ENCODE assay signal across 9 mouse cellular contexts in the genomic region with DNA sequence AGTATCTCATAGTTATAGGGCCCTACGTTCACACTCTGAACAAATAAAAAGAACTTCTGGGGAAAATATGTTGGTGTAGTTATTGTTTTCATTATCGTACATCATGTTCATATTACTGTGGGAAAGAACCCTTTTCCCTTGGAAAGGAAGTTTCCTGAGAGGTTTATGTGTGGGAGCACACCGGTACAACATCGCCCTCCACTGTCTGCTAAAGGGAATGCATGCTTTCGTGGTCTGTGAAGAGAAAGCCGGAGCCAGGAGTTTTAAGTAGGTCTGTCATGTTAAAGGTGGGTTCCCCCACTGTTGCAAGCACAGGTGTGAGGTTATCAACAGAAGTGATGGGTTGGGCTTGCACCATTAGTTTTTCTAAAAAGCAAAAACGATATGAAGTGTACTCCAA.
DNase-seq lines count a peak whose midpoint lies in the region; ATAC-seq and TF ChIP-seq lines count a peak whose summit lies in the region.
"Had no signal": no experiment of that assay in that cellular context is flagged by ENCODE, and none has a peak within 500 bp of the region (broad histone marks: within the 10 kb centered on the region; RNA-seq: fewer than 3 reads in every experiment).

No protein-coding gene starts in this region.

- no peak for TF ChIP-seq EP300 in CH12.LX (IDR thresholded peaks at IDR 0.05; ENCODE audit: low read length)

- peak; percentile 79 for TF ChIP-seq RAD21 in CH12.LX (IDR thresholded peaks at IDR 0.05; ENCODE audit: low read depth, low read length)

- ATAC-seq in limb, embryonic 15.5 days (ENCODE audit: insufficient number of reproducible peaks, low FRiP score, low TSS enrichment, low read depth): no peak; the same call in 1 of the 2 replicates

- DNase-seq in 416B (ENCODE audit: low read depth) (peak; percentile 38), CH12.LX (ENCODE audit: extremely low read depth) (peak; percentile 34)
- DNase-seq in cerebellum, adult 8-10 months: peak; percentile 24
- DNase-seq in gastrocnemius, adult 8-10 months (ENCODE audit: low spot score in 2 of 2): peak; percentile 39 to 43
- peak; percentile 76 for DNase-seq in kidney, postnatal 14 days
- peak; percentile 56 for DNase-seq in skeletal muscle tissue, adult 2 months (ENCODE audit: low read depth, low spot score)

- no peak for TF ChIP-seq POLR2A in CH12.LX (IDR thresholded peaks at IDR 0.05; ENCODE audit: low read depth, low read length)

- no peak overlapping the region for H3K9ac ChIP-seq in CH12.LX (ENCODE audit: insufficient read depth, low read depth)
- no peak overlapping the region for H3K9ac ChIP-seq in limb, embryonic 15.5 days
- H3K9ac ChIP-seq: heart, embryonic 15.5 days; stomach, embryonic 15.5 days had no signal

- H3K9me3 ChIP-seq in CH12.LX (replicated peaks; ENCODE audit: low read length): no peaks in the 10 kb centered on the region
- H3K9me3 ChIP-seq in limb, embryonic 15.5 days: no peaks in the 10 kb centered on the region
- H3K9me3 ChIP-seq: heart, embryonic 15.5 days; stomach, embryonic 15.5 days had no signal

- in situ Hi-C loops in CH12.LX (cut with MboI; ENCODE audit: low pct_ligation_motif_present, low pct_unique_long_range_greater_than_20kb, low sequenced_read_pairs): no loop called here

- no peak overlapping the region for H3K4me3 ChIP-seq in CH12.LX (replicated peaks in 1 of 3; ENCODE audit: low read depth in 2 of 3, low read length in 2 of 3, poor library complexity in 1 of 3)
- no peak overlapping the region for H3K4me3 ChIP-seq in limb, embryonic 15.5 days
- H3K4me3 ChIP-seq: heart, embryonic 15.5 days; stomach, embryonic 15.5 days had no signal

- H3K36me3 ChIP-seq in CH12.LX (replicated peaks in 1 of 2; ENCODE audit: control insufficient read depth in 1 of 2, insufficient read depth in 1 of 2, low read length in 1 of 2): no peaks in the 10 kb centered on the region
- no peaks in the 10 kb centered on the region for H3K36me3 ChIP-seq in limb, embryonic 15.5 days
- H3K36me3 ChIP-seq: heart, embryonic 15.5 days; stomach, embryonic 15.5 days had no signal

- 14% methylated on average over 7 of the region's 7 CpGs for WGBS in limb, embryonic 15.5 days

- no peak overlapping the region for H3K4me2 ChIP-seq in CH12.LX (ENCODE audit: insufficient read depth, low read depth, poor library complexity, severe bottlenecking)
- peak overlapping the region; percentile 35 for H3K4me2 ChIP-seq in limb, embryonic 15.5 days
- H3K4me2 ChIP-seq: heart, embryonic 15.5 days; stomach, embryonic 15.5 days had no signal

- TF ChIP-seq CTCF in CH12.LX (conservative IDR thresholded peaks at IDR 0.05 in 1 of 2, IDR thresholded peaks at IDR 0.05 in 1 of 2; ENCODE audit: low read depth in 2 of 2, low read length in 2 of 2): peak; percentile 70 to 78

- H3K27me3 ChIP-seq in CH12.LX (replicated peaks): no peaks in the 10 kb centered on the region
- peaks cover 11% of the 10 kb centered on the region; the same call in 1 of the 2 replicates for H3K27me3 ChIP-seq in limb, embryonic 15.5 days
- H3K27me3 ChIP-seq: heart, embryonic 15.5 days; stomach, embryonic 15.5 days had no signal

- dilution Hi-C loops in CH12.LX (cut with MboI; ENCODE audit: extremely low pct_ligation_motif_present, extremely low pct_unique_long_range_greater_than_20kb, low sequenced_read_pairs): no loop called here

- H3K79me2 ChIP-seq in CH12.LX (replicated peaks; ENCODE audit: control insufficient read depth, extremely low read depth, insufficient read depth, poor library complexity, severe bottlenecking): no peaks in the 10 kb centered on the region

- no peak overlapping the region for H3K27ac ChIP-seq in CH12.LX (ENCODE audit: insufficient read depth, low read depth)
- H3K27ac ChIP-seq in limb, embryonic 15.5 days: peak overlapping the region; percentile 40; the same call in 1 of the 2 replicates
- H3K27ac ChIP-seq: heart, embryonic 15.5 days; stomach, embryonic 15.5 days had no signal

- H3K4me1 ChIP-seq in CH12.LX (ENCODE audit: control insufficient read depth in 1 of 2, insufficient read depth in 2 of 2): peaks cover 0 to 8% of the 10 kb centered on the region in 2 experiments; a peak in 2 of 4 replicates
- H3K4me1 ChIP-seq in limb, embryonic 15.5 days: peaks cover 46% of the 10 kb centered on the region
- H3K4me1 ChIP-seq: stomach, embryonic 15.5 days had no signal

TF ChIP-seq in CH12.LX, 34 proteins besides CTCF, POLR2A, EP300 and RAD21:
- TF ChIP-seq SMC3 (IDR thresholded peaks at IDR 0.05; ENCODE audit: low read depth, low read length) (peak; percentile 70), ETS1 (conservative IDR thresholded peaks at IDR 0.05; ENCODE audit: low read depth, low read length) (no peak)

Comparison
In these comparisons a context has a peak if more than half of its experiments do, and no peak if none do; other contexts are left out.
1. DNase-seq: peak in every context shown above with its lines; median percentile 76 in kidney, postnatal 14 days; 56 in skeletal muscle tissue, adult 2 months; 41 in gastrocnemius, adult 8-10 months; 38 in 416B; 34 in CH12.LX; 24 in cerebellum, adult 8-10 months.